ENCODE assay signal across 12 mouse cellular contexts in the genomic region with DNA sequence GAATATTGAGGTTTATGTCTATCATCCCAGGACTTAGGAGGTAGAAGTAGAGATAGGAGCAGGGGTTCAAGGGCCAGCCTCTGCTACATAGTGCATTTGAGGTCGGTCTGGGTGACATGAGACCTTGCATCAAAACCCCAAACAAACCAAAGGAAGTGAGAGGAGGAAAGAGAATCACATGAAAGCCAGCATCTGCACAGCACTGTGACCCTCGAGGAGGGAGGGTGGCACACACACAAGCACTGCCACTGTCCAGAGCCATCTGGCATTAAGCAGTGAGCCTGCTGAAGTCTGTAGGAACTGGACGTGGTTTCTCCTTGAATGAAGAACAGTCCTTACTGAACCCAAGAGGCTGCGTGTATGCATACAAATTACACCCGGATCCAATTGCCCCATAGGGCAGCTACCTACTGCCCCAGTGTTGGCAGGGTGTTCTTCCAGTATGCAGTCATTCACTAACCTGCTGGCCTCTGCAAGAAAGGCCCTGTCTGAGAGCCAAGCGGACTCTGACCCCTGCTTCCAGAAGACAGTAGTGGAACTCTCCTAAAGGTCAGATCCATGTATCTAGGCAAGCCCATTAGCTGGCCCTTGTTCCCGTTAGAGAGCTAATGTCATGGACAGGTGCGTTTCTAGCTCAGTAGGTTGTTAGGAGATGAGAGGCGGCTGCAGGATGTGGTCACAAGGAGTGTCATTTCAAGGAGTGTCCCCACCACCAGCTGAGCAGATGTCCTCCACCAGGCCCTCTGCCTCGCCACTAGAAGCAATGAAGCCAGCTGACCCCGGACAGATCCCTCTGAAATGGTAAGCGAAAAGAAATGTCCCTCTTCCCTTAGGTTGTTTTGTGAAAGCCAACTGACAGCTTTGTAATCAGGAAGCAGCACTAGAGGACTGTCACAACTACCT. TPM values are rescaled to one million over a fixed set of nuclear protein-coding genes. Genes with fewer than 3 reads are reported as not detected.
DNase-seq lines count a peak whose midpoint lies in the region; ATAC-seq and TF ChIP-seq lines count a peak whose summit lies in the region.
"Had no signal": no experiment of that assay in that cellular context is flagged by ENCODE, and none has a peak within 500 bp of the region (broad histone marks: within the 10 kb centered on the region; RNA-seq: fewer than 3 reads in every experiment).

No protein-coding gene starts in this region.

- ATAC-seq in granulocyte monocyte progenitor cell, adult 5-6 weeks (replicated peaks; ENCODE audit: poor library complexity, severe bottlenecking): peak; percentile 69
- ATAC-seq in intestine, postnatal 0 days: peak; percentile 58
- ATAC-seq in stomach, embryonic 14.5 days (ENCODE audit: insufficient number of reproducible peaks, insufficient read depth, low FRiP score, low read depth): no peak

- TF ChIP-seq CTCF in intestine, postnatal 0 days (IDR thresholded peaks at IDR 0.05; ENCODE audit: low read depth): 0 out of 2 replicates have a peak, but pooled peaks have one; percentile 12

- no peak overlapping the region for H3K4me2 ChIP-seq in intestine, postnatal 0 days (replicated peaks; ENCODE audit: low read depth)
- no peak overlapping the region for H3K4me2 ChIP-seq in stomach, embryonic 14.5 days (replicated peaks; ENCODE audit: low read depth, low read length)
- H3K4me2 ChIP-seq: embryonic facial prominence, embryonic 12.5 days; midbrain, embryonic 12.5 days had no signal

- no peak overlapping the region for H3K9ac ChIP-seq in intestine, postnatal 0 days (ENCODE audit: low read depth, low read length)
- H3K9ac ChIP-seq in stomach, embryonic 14.5 days (replicated peaks; ENCODE audit: low read depth, low read length): no peak overlapping the region
- H3K9ac ChIP-seq: embryonic facial prominence, embryonic 12.5 days; liver, embryonic 14.5 days; midbrain, embryonic 12.5 days had no signal

- H3K4me1 ChIP-seq in intestine, postnatal 0 days (replicated peaks; ENCODE audit: control insufficient read depth, insufficient read depth, low read length): peaks cover 6% of the 10 kb centered on the region
- H3K4me1 ChIP-seq in stomach, embryonic 14.5 days (ENCODE audit: control insufficient read depth, insufficient read depth, low read length): peaks cover 18% of the 10 kb centered on the region; the same call in 1 of the 2 replicates
- H3K4me1 ChIP-seq: embryonic facial prominence, embryonic 12.5 days; midbrain, embryonic 12.5 days had no signal

- no peaks in the 10 kb centered on the region for H3K9me3 ChIP-seq in intestine, postnatal 0 days (ENCODE audit: control insufficient read depth)
- H3K9me3 ChIP-seq in stomach, embryonic 14.5 days (ENCODE audit: control insufficient read depth, low read depth, low read length): no peaks in the 10 kb centered on the region
- H3K9me3 ChIP-seq: embryonic facial prominence, embryonic 12.5 days; midbrain, embryonic 12.5 days had no signal

- no peak overlapping the region for H3K4me3 ChIP-seq in intestine, postnatal 0 days (ENCODE audit: low read depth, low read length)
- H3K4me3 ChIP-seq in stomach, embryonic 14.5 days (ENCODE audit: low read depth, low read length): no peak overlapping the region
- H3K4me3 ChIP-seq: embryonic facial prominence, embryonic 12.5 days; midbrain, embryonic 12.5 days had no signal

- DNase-seq in layer of hippocampus, adult 9-11 months: peak; percentile 71
- no peak for DNase-seq in layer of hippocampus, postnatal 36 days
- DNase-seq in adrenal gland, adult 8-10 months: no peak
- no peak for DNase-seq in right cerebral cortex, postnatal 10 days (ENCODE audit: low spot score in 2 of 2)
- DNase-seq: cerebellum, adult 8-10 months had no signal

- WGBS in intestine, postnatal 0 days: 68% methylated on average over 12 of the region's 12 CpGs
- WGBS in stomach, embryonic 14.5 days: 77% methylated on average over 12 of the region's 12 CpGs

- H3K36me3 ChIP-seq in intestine, postnatal 0 days (ENCODE audit: control insufficient read depth, insufficient read depth): no peaks in the 10 kb centered on the region
- no peaks in the 10 kb centered on the region for H3K36me3 ChIP-seq in stomach, embryonic 14.5 days (ENCODE audit: control insufficient read depth, insufficient read depth, low read length)
- H3K36me3 ChIP-seq: embryonic facial prominence, embryonic 12.5 days; midbrain, embryonic 12.5 days had no signal

- H3K27me3 ChIP-seq in intestine, postnatal 0 days (replicated peaks; ENCODE audit: control insufficient read depth, insufficient read depth, low read length): no peaks in the 10 kb centered on the region
- H3K27me3 ChIP-seq in stomach, embryonic 14.5 days (ENCODE audit: control insufficient read depth, insufficient read depth, low read length): no peaks in the 10 kb centered on the region
- H3K27me3 ChIP-seq: embryonic facial prominence, embryonic 12.5 days; midbrain, embryonic 12.5 days had no signal

- H3K27ac ChIP-seq in intestine, postnatal 0 days (ENCODE audit: low read depth, low read length): no peak overlapping the region
- H3K27ac ChIP-seq in stomach, embryonic 14.5 days (ENCODE audit: low read length): peak overlapping the region; percentile 68; the same call in 1 of the 2 replicates
- H3K27ac ChIP-seq: embryonic facial prominence, embryonic 12.5 days; liver, embryonic 14.5 days; midbrain, embryonic 12.5 days had no signal

RNA-seq across cellular contexts. Expression of gene Sema4c, which starts 46.4 kb away (rescaled TPM):
- total RNA-seq in layer of hippocampus, postnatal 36 days (2021): 10 to 100 TPM; 11.4 to 11.6 TPM
- 2.0 and 2.3 TPM in 2 replicates for total RNA-seq in granulocyte monocyte progenitor cell, adult 5-6 weeks (2014; fragmentation: Nextera tagmentation)
- total RNA-seq in granulocyte monocyte progenitor cell, adult 5-6 weeks (2017): 1.9 and 2.1 TPM in 2 replicates
- 3.5 and 3.9 TPM in 2 replicates for polyA plus RNA-seq in intestine, postnatal 0 days (2015; fragmentation: Nextera tagmentation; extraction: Ambion mirVana)
- 4.2 and 4.3 TPM in 2 replicates for polyA plus RNA-seq in stomach, embryonic 14.5 days (2014; fragmentation: Nextera tagmentation; extraction: Ambion mirVana)
- 10 to 100 TPM; 16.6 to 28.0 (median 23.4) TPM for total RNA-seq in adrenal gland, adult 8-10 months (2022)
- total RNA-seq: neutrophil, adult 5-6 weeks had no signal

RNA-seq across cellular contexts. Expression of gene Ankrd39, which starts 57.3 kb away (rescaled TPM):
- total RNA-seq in layer of hippocampus, postnatal 36 days (2021): 10 to 100 TPM; 11.9 to 12.6 TPM
- total RNA-seq in granulocyte monocyte progenitor cell, adult 5-6 weeks (2014; fragmentation: Nextera tagmentation): 4.9 and 6.5 TPM in 2 replicates
- 3.1 and 7.2 TPM in 2 replicates for total RNA-seq in granulocyte monocyte progenitor cell, adult 5-6 weeks (2017)
- 15.0 and 18.5 TPM in 2 replicates for polyA plus RNA-seq in intestine, postnatal 0 days (2015; fragmentation: Nextera tagmentation; extraction: Ambion mirVana)
- polyA plus RNA-seq in stomach, embryonic 14.5 days (2014; fragmentation: Nextera tagmentation; extraction: Ambion mirVana): 26.2 and 30.4 TPM in 2 replicates
- total RNA-seq in adrenal gland, adult 8-10 months (2022): 10 to 100 TPM; 15.4 to 26.8 (median 18.7) TPM
